Mouse (Mus musculus) small intestine, adult 2 months (tissue): ENCODE results near the gene Rwdd3. TPM values are rescaled to one million over a fixed set of nuclear protein-coding genes. Genes with fewer than 3 reads are reported as not detected.

ENCODE experiments used
- H3K27ac ChIP-seq: fragments of 200-500 bp; 2 replicates; pipeline ENCODE4 v1.5.1; 2012; ENCODE audit warnings: low read depth, low read length, control low read depth, inconsistent platforms; ENCODE audit not compliant: insufficient read depth
- H3K27me3 ChIP-seq: fragments of 200-500 bp; 2 replicates; pipeline ENCODE4 v1.6.1; 2012; ENCODE audit warnings: mild to moderate bottlenecking, moderate library complexity, low read length, inconsistent platforms; ENCODE audit not compliant: control insufficient read depth, insufficient read depth
- H3K36me3 ChIP-seq: fragments of 200-500 bp; 2 replicates; pipeline ENCODE4 v1.6.1; 2012; ENCODE audit warnings: mild to moderate bottlenecking, low read length, control low read depth, inconsistent platforms; ENCODE audit not compliant: control insufficient read depth, insufficient read depth
- H3K4me1 ChIP-seq: fragments of 200-500 bp; 2 replicates; pipeline ENCODE4 v1.6.1; 2012; ENCODE audit warnings: low read length, inconsistent platforms, mixed read lengths; ENCODE audit not compliant: control insufficient read depth, insufficient read depth, insufficient read length
- H3K4me3 ChIP-seq: fragments of 200-500 bp; 2 replicates; pipeline ENCODE4 v1.5.1; 2012; ENCODE audit warnings: low read depth, mild to moderate bottlenecking, control low read depth, inconsistent platforms, low read length, moderate library complexity
- CTCF ChIP-seq: fragments of 200-500 bp; IDR thresholded peaks from 2 replicates; pipeline ENCODE4 v1.5.1; 2012; ENCODE audit warnings: low read depth, mild to moderate bottlenecking, control low read depth, inconsistent platforms, low read length, moderate library complexity, mixed read lengths; ENCODE audit not compliant: insufficient replicate concordance, insufficient read length; ENCODE audit errors: extremely low read depth
- POLR2A ChIP-seq: fragments of 200-500 bp; IDR thresholded peaks from 2 replicates; pipeline ENCODE4 v1.6.1; 2012; ENCODE audit warnings: low read depth, mild to moderate bottlenecking, control low read depth, inconsistent platforms, low read length, moderate library complexity
- WGBS: fragments of 180-500 bp; shearing (Covaris S2); methylation state at CpG from one replicate; pipeline ENCODE4 v1.1.7; 2018; 5-methylcytosine and 5-hydroxymethylcytosine counted together
- polyA plus RNA-seq: library from polyadenylated mRNA; depleted of rRNA; stranded (reverse); fragments of >200 nt; gene quantifications from 2 replicates; pipeline ENCODE4 v1.2.3, GENCODE M21; 2012; rRNA removed

Gene Rwdd3
- 0.24 and 0.56 TPM in 2 replicates for polyA plus RNA-seq

- WGBS = under 1% methylated on average over 40 of the region's 40 CpGs
- no peaks in the 10 kb centered on the region for H3K36me3 ChIP-seq
- H3K4me1 ChIP-seq = no peaks in the 10 kb centered on the region; the same call in 1 of the 2 replicates
- peak within 1 kb of the TSS; percentile 71 for H3K4me3 ChIP-seq
- no peak for TF ChIP-seq POLR2A
- peak; percentile 73 for TF ChIP-seq CTCF
- H3K27me3 ChIP-seq = no peaks in the 10 kb centered on the region
- no peak within 1 kb of the TSS for H3K27ac ChIP-seq
These were observed at the start of gene Rwdd3 for GRCm38 (mm10) chr3:121171243-121171871. Gene Rwdd3, minus strand, starts transcription at chr3:121171695.

- no peaks in the 10 kb centered on the region for H3K27me3 ChIP-seq
- peaks cover 2% of the 10 kb centered on the region; the same call in 1 of the 2 replicates for H3K36me3 ChIP-seq
- WGBS = 87% methylated on average over 6 of the region's 6 CpGs
- no peak for TF ChIP-seq POLR2A
- TF ChIP-seq CTCF = no peak
- no peaks in the 10 kb centered on the region for H3K4me1 ChIP-seq
- no peak overlapping the region for H3K27ac ChIP-seq
- H3K4me3 ChIP-seq = no peak overlapping the region
These were observed 45.5 kb upstream of the Rwdd3 start for GRCm38 (mm10) chr3:121217011-121217410.

GRCm38 (mm10) chr3:121213501-121213900 is 42.0 kb upstream of the Rwdd3 start:
- no peak overlapping the region for H3K27ac ChIP-seq
- no peak for TF ChIP-seq CTCF
- no peak for TF ChIP-seq POLR2A
- H3K4me3 ChIP-seq = no peak overlapping the region
- H3K4me1 ChIP-seq = no peaks in the 10 kb centered on the region
- H3K36me3 ChIP-seq = peaks cover 5% of the 10 kb centered on the region
- 74% methylated on average over 3 of the region's 3 CpGs for WGBS
- H3K27me3 ChIP-seq = no peaks in the 10 kb centered on the region

GRCm38 (mm10) chr3:121212156-121212555 is 40.7 kb upstream of the Rwdd3 start:
- WGBS = 71% methylated on average over 1 of the region's 1 CpGs
- Histone ChIP-seq H3K36me3 (peaks cover 8% of the 10 kb centered on the region), H3K4me3 (no peak overlapping the region), H3K27me3 (no peaks in the 10 kb centered on the region), H3K27ac (no peak overlapping the region), H3K4me1 (no peaks in the 10 kb centered on the region)
- TF ChIP-seq POLR2A = no peak

- H3K27me3 ChIP-seq = no peaks in the 10 kb centered on the region
- H3K36me3 ChIP-seq = peaks cover 16% of the 10 kb centered on the region
- WGBS = 92% methylated on average over 5 of the region's 5 CpGs
- no peaks in the 10 kb centered on the region for H3K4me1 ChIP-seq
- no peak for TF ChIP-seq CTCF
- TF ChIP-seq POLR2A = no peak
- H3K27ac ChIP-seq = no peak overlapping the region
- H3K4me3 ChIP-seq = no peak overlapping the region
These were observed 37.5 kb upstream of the Rwdd3 start for GRCm38 (mm10) chr3:121208994-121209393.

GRCm38 (mm10) chr3:121206202-121206882 is 34.8 kb upstream of the Rwdd3 start:
- no peak overlapping the region for H3K4me3 ChIP-seq
- no peak for TF ChIP-seq CTCF
- TF ChIP-seq POLR2A = no peak
- H3K27me3 ChIP-seq = no peaks in the 10 kb centered on the region
- 95% methylated on average over 19 of the region's 19 CpGs for WGBS
- no peak overlapping the region for H3K27ac ChIP-seq
- peaks cover 1% of the 10 kb centered on the region; the same call in 1 of the 2 replicates for H3K4me1 ChIP-seq
- peaks cover 14% of the 10 kb centered on the region for H3K36me3 ChIP-seq

- peaks cover 6% of the 10 kb centered on the region; the same call in 1 of the 2 replicates for H3K4me1 ChIP-seq
- no peak overlapping the region for H3K27ac ChIP-seq
- 87% methylated on average over 2 of the region's 2 CpGs for WGBS
- no peaks in the 10 kb centered on the region for H3K27me3 ChIP-seq
- no peak for TF ChIP-seq POLR2A
- TF ChIP-seq CTCF = no peak
- peaks cover 10% of the 10 kb centered on the region; the same call in 1 of the 2 replicates for H3K36me3 ChIP-seq
- no peak overlapping the region for H3K4me3 ChIP-seq
These were observed 31.1 kb upstream of the Rwdd3 start for GRCm38 (mm10) chr3:121202638-121203037.
